Comparison of ENCODE assay signal across 10 mouse cellular contexts in genomic region chr2:92597291-92597690, GRCm38 (mm10). TPM values are rescaled to one million over a fixed set of nuclear protein-coding genes. Genes with fewer than 3 reads are reported as not detected.
DNase-seq lines count a peak whose midpoint lies in the region; ATAC-seq and TF ChIP-seq lines count a peak whose summit lies in the region.
"Had no signal": no experiment of that assay in that cellular context is flagged by ENCODE, and none has a peak within 500 bp of the region (broad histone marks: within the 10 kb centered on the region; RNA-seq: fewer than 3 reads in every experiment).

No protein-coding gene starts in this region.

- H3K27me3 ChIP-seq in heart, postnatal 0 days (ENCODE audit: control insufficient read depth, insufficient read depth, low read length) = peaks cover 46% of the 10 kb centered on the region
- no peaks in the 10 kb centered on the region for H3K27me3 ChIP-seq in midbrain, embryonic 14.5 days (ENCODE audit: control insufficient read depth, insufficient read depth, low read length)
- no peaks in the 10 kb centered on the region for H3K27me3 ChIP-seq in midbrain, embryonic 15.5 days (replicated peaks)
- H3K27me3 ChIP-seq in embryonic facial prominence, embryonic 14.5 days (replicated peaks; ENCODE audit: control insufficient read depth, insufficient read depth, low read length) = 0 out of 2 replicates have a peak, but pooled peaks cover 3% of the 10 kb centered on the region

- H3K4me3 ChIP-seq in heart, postnatal 0 days (ENCODE audit: low read depth, low read length) = no peak overlapping the region
- no peak overlapping the region for H3K4me3 ChIP-seq in midbrain, embryonic 14.5 days (replicated peaks; ENCODE audit: low read depth, low read length)
- no peak overlapping the region for H3K4me3 ChIP-seq in midbrain, embryonic 15.5 days
- H3K4me3 ChIP-seq in embryonic facial prominence, embryonic 14.5 days (ENCODE audit: low read depth, low read length) = no peak overlapping the region
- H3K4me3 ChIP-seq: embryonic facial prominence, embryonic 12.5 days; heart, embryonic 15.5 days had no signal

- no peak for ATAC-seq in heart, postnatal 0 days (ENCODE audit: insufficient read depth, low read depth)
- no peak for ATAC-seq in midbrain, embryonic 14.5 days (ENCODE audit: low FRiP score, low TSS enrichment)
- no peak for ATAC-seq in midbrain, embryonic 15.5 days (replicated peaks)
- ATAC-seq in embryonic facial prominence, embryonic 14.5 days (ENCODE audit: low read depth) = no peak

- H3K9me3 ChIP-seq in heart, postnatal 0 days (replicated peaks; ENCODE audit: control insufficient read depth, low read length) = no peaks in the 10 kb centered on the region
- no peaks in the 10 kb centered on the region for H3K9me3 ChIP-seq in midbrain, embryonic 14.5 days (ENCODE audit: control insufficient read depth, low read length)
- no peaks in the 10 kb centered on the region for H3K9me3 ChIP-seq in midbrain, embryonic 15.5 days
- no peaks in the 10 kb centered on the region for H3K9me3 ChIP-seq in embryonic facial prominence, embryonic 14.5 days (ENCODE audit: control insufficient read depth, low read length)
- H3K9me3 ChIP-seq: embryonic facial prominence, embryonic 12.5 days; heart, embryonic 15.5 days had no signal

- peak; percentile 23 for TF ChIP-seq CTCF in heart, postnatal 0 days (IDR thresholded peaks at IDR 0.05; ENCODE audit: low read depth)

- DNase-seq in heart, postnatal 0 days (ENCODE audit: low spot score) = no peak
- DNase-seq in heart, postnatal 36 days = no peak
- peak; percentile 51 for DNase-seq in midbrain, embryonic 14.5 days
- DNase-seq in embryonic facial prominence, embryonic 14.5 days (ENCODE audit: low spot score) = peak; percentile 22
- peak; percentile 39 for DNase-seq in right cerebral cortex, postnatal 4 days
- no peak for DNase-seq in natural killer cell, adult 2 months (ENCODE audit: low spot score in 2 of 2)
- no peak for DNase-seq in B cell, adult 2 months

- intact Hi-C loops in heart, postnatal 36 days (cut with DNase I) = no loop called here

- H3K4me2 ChIP-seq in heart, postnatal 0 days (ENCODE audit: low read depth, low read length) = no peak overlapping the region
- H3K4me2 ChIP-seq in midbrain, embryonic 14.5 days (ENCODE audit: low read length) = no peak overlapping the region
- no peak overlapping the region for H3K4me2 ChIP-seq in midbrain, embryonic 15.5 days
- no peak overlapping the region for H3K4me2 ChIP-seq in embryonic facial prominence, embryonic 14.5 days (ENCODE audit: low read depth, low read length)
- H3K4me2 ChIP-seq: embryonic facial prominence, embryonic 12.5 days; heart, embryonic 15.5 days had no signal

- no peak overlapping the region for H3K9ac ChIP-seq in heart, postnatal 0 days (replicated peaks; ENCODE audit: low read depth, low read length)
- no peak overlapping the region for H3K9ac ChIP-seq in midbrain, embryonic 14.5 days (replicated peaks; ENCODE audit: low read length)
- H3K9ac ChIP-seq in midbrain, embryonic 15.5 days = no peak overlapping the region
- no peak overlapping the region for H3K9ac ChIP-seq in embryonic facial prominence, embryonic 14.5 days (ENCODE audit: low read depth, low read length)
- H3K9ac ChIP-seq: embryonic facial prominence, embryonic 12.5 days; heart, embryonic 15.5 days had no signal

- no peaks in the 10 kb centered on the region for H3K36me3 ChIP-seq in heart, postnatal 0 days (replicated peaks; ENCODE audit: control insufficient read depth, insufficient read depth, low read length)
- no peaks in the 10 kb centered on the region for H3K36me3 ChIP-seq in midbrain, embryonic 14.5 days (ENCODE audit: control insufficient read depth, insufficient read depth, low read length)
- H3K36me3 ChIP-seq in midbrain, embryonic 15.5 days (replicated peaks) = no peaks in the 10 kb centered on the region
- H3K36me3 ChIP-seq in embryonic facial prominence, embryonic 14.5 days (ENCODE audit: control insufficient read depth, insufficient read depth, low read length) = no peaks in the 10 kb centered on the region
- H3K36me3 ChIP-seq: embryonic facial prominence, embryonic 12.5 days; heart, embryonic 15.5 days had no signal

- no peak for TF ChIP-seq EP300 in heart, postnatal 0 days (IDR thresholded peaks at IDR 0.05; ENCODE audit: low read depth)

- H3K27ac ChIP-seq in heart, postnatal 0 days (ENCODE audit: low read depth) = no peak overlapping the region
- H3K27ac ChIP-seq in midbrain, embryonic 14.5 days (replicated peaks; ENCODE audit: low read depth, low read length) = no peak overlapping the region
- H3K27ac ChIP-seq in midbrain, embryonic 15.5 days = no peak overlapping the region
- H3K27ac ChIP-seq in embryonic facial prominence, embryonic 14.5 days (replicated peaks; ENCODE audit: low read depth, low read length) = no peak overlapping the region
- H3K27ac ChIP-seq: embryonic facial prominence, embryonic 12.5 days; heart, embryonic 15.5 days had no signal

- H3K4me1 ChIP-seq in heart, postnatal 0 days (ENCODE audit: control insufficient read depth, insufficient read depth) = no peaks in the 10 kb centered on the region; the same call in 1 of the 2 replicates
- peaks cover 19% of the 10 kb centered on the region for H3K4me1 ChIP-seq in midbrain, embryonic 14.5 days (ENCODE audit: control insufficient read depth, insufficient read depth, low read length)
- peaks cover 27% of the 10 kb centered on the region for H3K4me1 ChIP-seq in midbrain, embryonic 15.5 days
- peaks cover 7% of the 10 kb centered on the region for H3K4me1 ChIP-seq in embryonic facial prominence, embryonic 14.5 days (ENCODE audit: control insufficient read depth, insufficient read depth, low read length)

- WGBS in heart, postnatal 0 days = 23% methylated on average over 7 of the region's 7 CpGs
- WGBS in midbrain, embryonic 14.5 days = 7% methylated on average over 7 of the region's 7 CpGs
- 10% methylated on average over 7 of the region's 7 CpGs for WGBS in midbrain, embryonic 15.5 days
- 12% methylated on average over 7 of the region's 7 CpGs for WGBS in embryonic facial prominence, embryonic 14.5 days

RNA-seq across cellular contexts. Expression of gene Chst1, which starts 2.2 kb away (rescaled TPM):
- total RNA-seq in heart, postnatal 0 days (2014; rRNA removed; ENCODE audit: low replicate concordance) = 1.5 and 2.3 TPM in 2 replicates
- polyA plus RNA-seq in heart, postnatal 0 days (2015; fragmentation: Nextera tagmentation; extraction: Ambion mirVana) = 1.5 and 1.7 TPM in 2 replicates
- 1 to 10 TPM; 2.6 to 3.3 TPM for total RNA-seq in heart, postnatal 36 days (2021)
- polyA plus RNA-seq in midbrain, embryonic 14.5 days (2014; fragmentation: Nextera tagmentation; extraction: Ambion mirVana) = 25.2 and 26.1 TPM in 2 replicates
- polyA plus RNA-seq in midbrain, embryonic 15.5 days (2015; fragmentation: Nextera tagmentation; extraction: Ambion mirVana) = 48.0 and 49.6 TPM in 2 replicates
- polyA plus RNA-seq in embryonic facial prominence, embryonic 14.5 days (2014; fragmentation: Nextera tagmentation; extraction: Ambion mirVana) = 8.6 and 9.1 TPM in 2 replicates

Comparison
In these comparisons a context has a peak if more than half of its experiments do, and no peak if none do; other contexts are left out.
1. DNase-seq: peak in midbrain, embryonic 14.5 days (single experiment), embryonic facial prominence, embryonic 14.5 days (single experiment) and right cerebral cortex, postnatal 4 days (single experiment); none in heart, postnatal 0 days (single experiment), heart, postnatal 36 days (0 of 2), natural killer cell, adult 2 months (0 of 2) and B cell, adult 2 months (0 of 2).